Mouse (Mus musculus): ENCODE data around the gene Dpf3.

- TF ChIP-seq CTCF (IDR thresholded peaks at IDR 0.05; ENCODE audit: low read depth) (no peak), EP300 (IDR thresholded peaks at IDR 0.05; ENCODE audit: low read depth) (no peak)
Observed at GRCm38 (mm10) chr12:83473987-83474600, 13.4 kb downstream of the Dpf3 start.
